Mouse (Mus musculus): ENCODE data around the gene Hist1h4f. TPM values are rescaled to one million over a fixed set of nuclear protein-coding genes. Genes with fewer than 3 reads are reported as not detected.

Gene Hist1h4f
- polyA plus RNA-seq, 1 experiment from 2014 or later = 1.1 TPM

- H3K27ac ChIP-seq (ENCODE audit: low read depth) = no peak overlapping the region
Measured at GRCm38 (mm10) chr13:23515826-23516620, 35.4 kb downstream of the Hist1h4f start.

GRCm38 (mm10) chr13:23515281-23515680 lies 36.2 kb downstream of the Hist1h4f start:
- H3K9me3 ChIP-seq (ENCODE audit: low read length) = no peaks in the 10 kb centered on the region
- no peak overlapping the region for H3K4me2 ChIP-seq (ENCODE audit: low read depth, low read length)
- 72% methylated on average over 5 of the region's 5 CpGs for WGBS (ENCODE audit: insufficient replicate concordance)
- H3K4me1 ChIP-seq (ENCODE audit: insufficient read depth) = 0 out of 2 replicates have a peak, but pooled peaks cover 6% of the 10 kb centered on the region
- no peak for ATAC-seq
- DNase-seq = no peak
- no peaks in the 10 kb centered on the region for H3K36me3 ChIP-seq (replicated peaks; ENCODE audit: insufficient read depth, low read length)
- no peaks in the 10 kb centered on the region for H3K27me3 ChIP-seq (ENCODE audit: insufficient read depth, low read length)
- H3K4me3 ChIP-seq (ENCODE audit: low read depth, low read length) = no peak overlapping the region
- no peak overlapping the region for H3K9ac ChIP-seq (replicated peaks)
- no peak for TF ChIP-seq EP300 (IDR thresholded peaks at IDR 0.05; ENCODE audit: low read depth)
- TF ChIP-seq CTCF (IDR thresholded peaks at IDR 0.05; ENCODE audit: low read depth) = no peak
- H3K27ac ChIP-seq (ENCODE audit: low read depth) = no peak overlapping the region

More at GRCm38 (mm10) chr13:23515826-23516620, 35.4 kb downstream of the Hist1h4f start:
- DNase-seq (no peak), ATAC-seq (no peak)
- WGBS (ENCODE audit: insufficient replicate concordance) = 57% methylated on average over 15 of the region's 15 CpGs
- H3K9ac ChIP-seq (replicated peaks) = no peak overlapping the region
- no peak overlapping the region for H3K4me3 ChIP-seq (ENCODE audit: low read depth, low read length)
- H3K27me3 ChIP-seq (ENCODE audit: insufficient read depth, low read length) = no peaks in the 10 kb centered on the region
- TF ChIP-seq EP300 (IDR thresholded peaks at IDR 0.05; ENCODE audit: low read depth) = no peak
- TF ChIP-seq CTCF (IDR thresholded peaks at IDR 0.05; ENCODE audit: low read depth) = no peak
- 0 out of 2 replicates have a peak, but pooled peaks cover 6% of the 10 kb centered on the region for H3K4me1 ChIP-seq (ENCODE audit: insufficient read depth)
- H3K36me3 ChIP-seq (replicated peaks; ENCODE audit: insufficient read depth, low read length) = no peaks in the 10 kb centered on the region
- H3K9me3 ChIP-seq (ENCODE audit: low read length) = no peaks in the 10 kb centered on the region
- peak overlapping the region; percentile 73 for H3K4me2 ChIP-seq (ENCODE audit: low read depth, low read length)

DNA sequence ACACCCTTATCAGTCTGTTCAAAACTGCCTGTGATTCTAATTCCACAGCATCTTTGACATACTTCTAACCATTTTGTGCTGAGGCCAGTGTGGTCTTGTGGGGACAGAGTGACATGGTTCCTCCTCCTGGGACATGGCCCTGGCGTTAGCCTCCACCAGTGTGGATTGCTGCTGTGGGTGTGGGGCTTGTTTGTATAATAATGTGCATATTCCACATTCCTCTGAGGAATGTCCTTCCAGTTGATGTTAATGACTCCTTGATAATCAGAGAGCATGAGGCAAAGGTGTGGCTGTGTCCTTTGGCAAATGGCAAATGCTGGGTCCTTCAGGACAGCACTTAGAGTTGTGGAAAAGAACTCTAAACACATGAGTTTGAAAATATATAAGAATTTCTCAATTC lies 37.9 kb downstream of the Hist1h4f start:
- Histone ChIP-seq H3K27me3 (ENCODE audit: insufficient read depth, low read length) (no peaks in the 10 kb centered on the region), H3K4me2 (ENCODE audit: low read depth, low read length) (no peak overlapping the region), H3K9ac (replicated peaks) (no peak overlapping the region), H3K27ac (ENCODE audit: low read depth) (no peak overlapping the region), H3K9me3 (ENCODE audit: low read length) (no peaks in the 10 kb centered on the region), H3K36me3 (replicated peaks; ENCODE audit: insufficient read depth, low read length) (no peaks in the 10 kb centered on the region), H3K4me1 (ENCODE audit: insufficient read depth) (0 out of 2 replicates have a peak, but pooled peaks cover 3% of the 10 kb centered on the region), H3K4me3 (ENCODE audit: low read depth, low read length) (no peak overlapping the region)
- no peak for ATAC-seq
- TF ChIP-seq CTCF (IDR thresholded peaks at IDR 0.05; ENCODE audit: low read depth) = no peak
- no peak for TF ChIP-seq EP300 (IDR thresholded peaks at IDR 0.05; ENCODE audit: low read depth)
- DNase-seq = no peak
- 84% methylated on average over 1 of the region's 1 CpGs for WGBS (ENCODE audit: insufficient replicate concordance)

- Histone ChIP-seq H3K4me3 (ENCODE audit: low read depth, low read length) (no peak overlapping the region), H3K4me1 (ENCODE audit: insufficient read depth) (peaks cover 15% of the 10 kb centered on the region), H3K27me3 (ENCODE audit: insufficient read depth, low read length) (no peaks in the 10 kb centered on the region), H3K4me2 (ENCODE audit: low read depth, low read length) (no peak overlapping the region), H3K27ac (ENCODE audit: low read depth) (no peak overlapping the region), H3K9ac (replicated peaks) (no peak overlapping the region), H3K9me3 (ENCODE audit: low read length) (no peaks in the 10 kb centered on the region), H3K36me3 (replicated peaks; ENCODE audit: insufficient read depth, low read length) (no peaks in the 10 kb centered on the region)
- no peak for DNase-seq
- TF ChIP-seq EP300 (IDR thresholded peaks at IDR 0.05; ENCODE audit: low read depth) = no peak
- TF ChIP-seq CTCF (IDR thresholded peaks at IDR 0.05; ENCODE audit: low read depth) = no peak
- ATAC-seq = no peak
- WGBS (ENCODE audit: insufficient replicate concordance) = 43% methylated on average over 1 of the region's 1 CpGs
Measured at GRCm38 (mm10) chr13:23510127-23510526, 41.3 kb downstream of the Hist1h4f start.

GRCm38 (mm10) chr13:23506819-23507515 lies 44.5 kb downstream of the Hist1h4f start:
- Histone ChIP-seq H3K36me3 (replicated peaks; ENCODE audit: insufficient read depth, low read length) (no peaks in the 10 kb centered on the region), H3K9ac (replicated peaks) (no peak overlapping the region), H3K27ac (ENCODE audit: low read depth) (no peak overlapping the region), H3K27me3 (ENCODE audit: insufficient read depth, low read length) (no peaks in the 10 kb centered on the region), H3K4me2 (ENCODE audit: low read depth, low read length) (peak overlapping the region; percentile 76), H3K4me1 (ENCODE audit: insufficient read depth) (peaks cover 17% of the 10 kb centered on the region), H3K4me3 (ENCODE audit: low read depth, low read length) (no peak overlapping the region), H3K9me3 (ENCODE audit: low read length) (no peaks in the 10 kb centered on the region)
- TF ChIP-seq EP300 (IDR thresholded peaks at IDR 0.05; ENCODE audit: low read depth) = no peak
- DNase-seq = peak; percentile 34
- 22% methylated on average over 14 of the region's 14 CpGs for WGBS (ENCODE audit: insufficient replicate concordance)
- ATAC-seq = peak; percentile 22; the same call in 1 of the 2 replicates

DNA sequence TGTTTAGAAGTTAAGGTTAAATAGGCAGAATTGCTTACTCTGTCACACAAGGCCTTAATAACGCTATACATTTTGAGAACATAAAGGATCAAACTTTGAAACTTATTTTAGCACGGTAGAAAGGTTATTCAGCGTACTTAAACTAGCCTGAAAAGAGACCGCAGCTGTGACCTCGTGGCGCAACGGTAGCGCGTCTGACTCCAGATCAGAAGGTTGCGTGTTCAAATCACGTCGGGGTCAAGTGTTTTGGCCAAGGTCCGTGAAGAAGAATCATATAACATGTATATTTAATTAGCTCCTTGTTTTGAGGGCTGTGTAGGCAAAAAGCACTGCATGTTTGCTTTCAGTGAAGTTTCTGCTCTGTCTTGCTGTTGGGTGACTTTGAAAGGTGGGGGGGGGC lies 45.1 kb downstream of the Hist1h4f start:
- no peaks in the 10 kb centered on the region for H3K27me3 ChIP-seq (ENCODE audit: insufficient read depth, low read length)
- H3K27ac ChIP-seq (ENCODE audit: low read depth) = no peak overlapping the region
- no peak for TF ChIP-seq CTCF (IDR thresholded peaks at IDR 0.05; ENCODE audit: low read depth)
- TF ChIP-seq EP300 (IDR thresholded peaks at IDR 0.05; ENCODE audit: low read depth) = no peak
- H3K4me2 ChIP-seq (ENCODE audit: low read depth, low read length) = peak overlapping the region; percentile 76
- peak; percentile 78 for DNase-seq
- peak overlapping the region; percentile 36; the same call in 1 of the 2 replicates for H3K4me3 ChIP-seq (ENCODE audit: low read depth, low read length)
- no peak overlapping the region; the same call in 1 of the 2 replicates for H3K9ac ChIP-seq (replicated peaks)
- H3K36me3 ChIP-seq (replicated peaks; ENCODE audit: insufficient read depth, low read length) = no peaks in the 10 kb centered on the region
- peak; percentile 73 for ATAC-seq
- no peaks in the 10 kb centered on the region for H3K9me3 ChIP-seq (ENCODE audit: low read length)
- 4% methylated on average over 13 of the region's 13 CpGs for WGBS (ENCODE audit: insufficient replicate concordance)
- H3K4me1 ChIP-seq (ENCODE audit: insufficient read depth) = peaks cover 17% of the 10 kb centered on the region

Measured in liver, postnatal 0 days (tissue).